Mouse (Mus musculus): Measurements from ENCODE around the gene Ubtd2. TPM values are rescaled to one million over a fixed set of nuclear protein-coding genes. Genes with fewer than 3 reads are reported as not detected.

The Ubtd2 gene
- polyA plus RNA-seq, 1 experiment from 2014 or later = 3.2 TPM

DNA sequence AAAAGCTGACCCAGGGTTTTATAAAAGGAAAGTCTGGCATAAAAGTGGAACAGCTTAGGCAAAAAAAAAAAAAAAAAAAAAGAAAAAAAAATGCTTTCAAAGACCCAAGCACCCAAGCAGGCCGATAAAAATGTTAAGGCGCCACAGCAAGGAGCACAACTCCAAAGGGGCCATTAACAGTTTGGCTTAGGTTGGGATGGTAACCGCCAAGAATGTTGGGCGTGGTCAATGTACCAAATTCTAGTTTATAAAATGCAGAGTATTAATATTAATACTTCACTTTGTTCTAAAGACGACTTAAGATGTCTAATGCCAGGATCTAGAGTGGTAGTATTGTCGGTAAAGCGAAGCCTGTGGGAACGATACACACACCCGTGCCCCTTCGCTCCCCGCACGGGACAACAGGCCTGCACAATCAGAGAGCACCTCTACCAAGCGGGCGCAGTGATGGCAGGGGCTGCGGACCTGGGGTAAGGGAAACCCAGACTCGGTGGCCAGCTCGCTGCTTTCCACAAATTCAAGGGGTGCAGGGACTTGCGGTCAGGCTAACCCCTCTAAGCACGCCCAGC, 855 bp upstream of the Ubtd2 start:
- Histone ChIP-seq H3K4me2 (ENCODE audit: low read depth, low read length) (peak overlapping the region; percentile 99), H3K36me3 (replicated peaks; ENCODE audit: insufficient read depth, low read length) (no peaks in the 10 kb centered on the region), H3K27me3 (ENCODE audit: insufficient read depth, low read length) (no peaks in the 10 kb centered on the region), H3K9me3 (ENCODE audit: low read length) (no peaks in the 10 kb centered on the region), H3K9ac (replicated peaks) (peak overlapping the region; percentile 85), H3K4me3 (ENCODE audit: low read depth, low read length) (peak overlapping the region; percentile 77), H3K27ac (ENCODE audit: low read depth) (no peak overlapping the region), H3K4me1 (ENCODE audit: insufficient read depth) (peaks cover 18% of the 10 kb centered on the region; the same call in 1 of the 2 replicates)
- WGBS (ENCODE audit: insufficient replicate concordance) = 6% methylated on average over 19 of the region's 19 CpGs
- TF ChIP-seq CTCF (IDR thresholded peaks at IDR 0.05; ENCODE audit: low read depth) (no peak), EP300 (IDR thresholded peaks at IDR 0.05; ENCODE audit: low read depth) (no peak)
- no peak for DNase-seq
- peak; percentile 9 for ATAC-seq

DNA sequence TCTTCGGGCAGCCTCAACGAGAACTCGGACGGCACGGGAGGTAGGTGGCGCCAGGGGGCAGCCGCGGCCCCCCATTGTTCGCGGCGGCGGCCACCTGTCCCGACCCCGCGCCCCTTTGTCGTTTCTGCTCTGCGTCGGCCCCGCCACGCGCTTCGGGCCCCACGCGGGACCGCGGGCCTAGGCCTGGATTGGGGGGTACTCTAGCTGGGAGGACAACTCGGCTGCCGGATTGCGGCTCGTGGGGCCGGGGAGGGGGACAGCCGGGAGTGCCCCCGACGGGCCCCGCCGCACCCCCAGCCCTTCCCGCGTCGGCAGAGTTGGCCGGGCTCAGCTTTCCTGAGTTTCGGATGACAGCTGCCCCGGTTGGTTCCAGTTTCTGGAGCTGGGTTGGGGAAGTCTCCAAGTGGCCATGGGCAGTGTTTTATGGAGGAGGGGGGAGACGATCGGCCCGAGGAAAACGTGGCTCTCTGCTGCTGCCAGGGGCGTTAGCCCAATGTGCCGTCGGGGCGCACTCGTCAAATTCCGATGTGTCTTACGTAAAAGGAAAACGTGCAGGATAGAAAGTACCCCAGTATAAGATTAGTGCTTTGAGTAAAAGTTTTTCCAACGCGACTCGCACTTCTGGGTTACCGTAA, 454 bp downstream of the Ubtd2 start:
- no peak for DNase-seq
- WGBS (ENCODE audit: insufficient replicate concordance) = 1% methylated on average over 56 of the region's 58 CpGs

DNA sequence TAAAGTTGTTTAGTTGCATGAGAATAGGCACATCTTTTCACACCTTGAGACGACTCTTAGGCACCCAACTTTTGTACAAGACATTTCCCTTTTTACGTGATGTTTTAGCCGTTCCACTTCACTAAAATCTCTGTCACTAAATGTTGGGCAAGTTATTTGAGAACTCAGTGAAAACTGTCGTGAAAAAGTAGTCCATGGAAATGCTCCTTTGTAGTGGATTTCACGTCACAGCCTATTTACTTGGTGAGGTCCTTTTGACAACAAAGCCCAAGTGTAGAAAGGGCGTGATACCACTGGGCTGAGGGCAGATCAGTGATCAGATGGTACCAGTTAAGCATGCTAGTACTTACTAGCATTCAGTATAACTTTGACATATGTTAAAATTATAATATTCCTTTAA, 1.2 kb downstream of the Ubtd2 start:
- Histone ChIP-seq H3K9ac (replicated peaks) (peak overlapping the region; percentile 85; the same call in 1 of the 2 replicates), H3K36me3 (replicated peaks; ENCODE audit: insufficient read depth, low read length) (no peaks in the 10 kb centered on the region), H3K27ac (ENCODE audit: low read depth) (no peak overlapping the region), H3K9me3 (ENCODE audit: low read length) (no peaks in the 10 kb centered on the region), H3K4me3 (ENCODE audit: low read depth, low read length) (peak overlapping the region; percentile 77), H3K27me3 (ENCODE audit: insufficient read depth, low read length) (no peaks in the 10 kb centered on the region), H3K4me1 (ENCODE audit: insufficient read depth) (peaks cover 18% of the 10 kb centered on the region; the same call in 1 of the 2 replicates), H3K4me2 (ENCODE audit: low read depth, low read length) (peak overlapping the region; percentile 99)
- no peak for ATAC-seq
- 19% methylated on average over 6 of the region's 6 CpGs for WGBS (ENCODE audit: insufficient replicate concordance)
- TF ChIP-seq EP300 (IDR thresholded peaks at IDR 0.05; ENCODE audit: low read depth) (no peak), CTCF (IDR thresholded peaks at IDR 0.05; ENCODE audit: low read depth) (no peak)
- no peak for DNase-seq

More for the DNA sequence above, 454 bp downstream of the Ubtd2 start:
- Histone ChIP-seq H3K4me3 (ENCODE audit: low read depth, low read length) (peak overlapping the region; percentile 77), H3K4me1 (ENCODE audit: insufficient read depth) (peaks cover 18% of the 10 kb centered on the region; the same call in 1 of the 2 replicates), H3K27me3 (ENCODE audit: insufficient read depth, low read length) (no peaks in the 10 kb centered on the region), H3K27ac (ENCODE audit: low read depth) (peak overlapping the region; percentile 79; the same call in 1 of the 2 replicates), H3K9me3 (ENCODE audit: low read length) (no peaks in the 10 kb centered on the region), H3K9ac (replicated peaks) (peak overlapping the region; percentile 85), H3K36me3 (replicated peaks; ENCODE audit: insufficient read depth, low read length) (no peaks in the 10 kb centered on the region), H3K4me2 (ENCODE audit: low read depth, low read length) (peak overlapping the region; percentile 99)
- TF ChIP-seq EP300 (IDR thresholded peaks at IDR 0.05; ENCODE audit: low read depth) = no peak
- TF ChIP-seq CTCF (IDR thresholded peaks at IDR 0.05; ENCODE audit: low read depth) = peak; percentile 39
- ATAC-seq = no peak; the same call in 1 of the 2 replicates

DNA sequence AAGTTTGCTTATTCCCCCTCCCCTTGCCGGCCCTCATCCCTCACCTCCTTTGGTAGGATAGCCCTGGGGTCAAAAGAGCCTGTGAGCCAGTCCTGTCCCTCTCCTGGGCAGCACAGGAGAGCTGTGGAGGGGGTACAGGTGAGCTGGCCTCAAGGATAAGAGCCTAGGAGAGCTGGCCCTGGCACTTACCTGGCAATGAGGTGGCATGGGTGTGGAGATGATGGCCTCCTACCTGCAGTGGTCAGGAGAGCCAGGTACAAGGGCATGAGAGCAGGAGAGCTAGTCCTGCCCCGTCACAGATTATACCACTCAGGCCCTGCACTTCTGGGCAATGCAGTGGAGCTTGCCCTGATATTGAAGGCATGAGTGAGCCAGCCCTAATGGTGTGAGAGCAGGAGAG, 9.1 kb downstream of the Ubtd2 start:
- TF ChIP-seq CTCF (IDR thresholded peaks at IDR 0.05; ENCODE audit: low read depth) (no peak), EP300 (IDR thresholded peaks at IDR 0.05; ENCODE audit: low read depth) (no peak)
- Histone ChIP-seq H3K27me3 (ENCODE audit: insufficient read depth, low read length) (no peaks in the 10 kb centered on the region), H3K27ac (ENCODE audit: low read depth) (no peak overlapping the region), H3K9ac (replicated peaks) (no peak overlapping the region), H3K9me3 (ENCODE audit: low read length) (no peaks in the 10 kb centered on the region), H3K4me2 (ENCODE audit: low read depth, low read length) (no peak overlapping the region), H3K36me3 (replicated peaks; ENCODE audit: insufficient read depth, low read length) (no peaks in the 10 kb centered on the region), H3K4me3 (ENCODE audit: low read depth, low read length) (no peak overlapping the region), H3K4me1 (ENCODE audit: insufficient read depth) (no peaks in the 10 kb centered on the region)
- ATAC-seq (no peak), DNase-seq (no peak)
- WGBS (ENCODE audit: insufficient replicate concordance) = 66% methylated on average over 2 of the region's 2 CpGs

DNA sequence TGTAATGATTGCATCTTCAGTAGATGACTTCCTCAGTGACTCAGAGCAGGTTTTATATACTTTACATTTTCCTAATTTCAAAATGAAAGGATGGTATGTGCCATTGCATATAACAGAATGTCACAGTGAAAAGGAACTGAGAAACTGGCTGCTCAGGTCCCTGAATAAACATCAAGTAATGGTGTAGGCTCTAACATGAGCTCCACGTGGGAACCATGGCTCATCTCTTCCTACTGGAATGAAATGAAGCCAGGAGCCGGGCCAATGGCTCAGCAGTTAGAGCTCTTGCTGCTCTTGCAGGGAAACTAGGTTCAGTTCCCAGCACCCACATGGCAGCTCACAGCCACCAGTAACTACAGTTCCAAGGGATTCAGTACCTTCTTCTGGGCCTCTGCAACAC, 16.8 kb downstream of the Ubtd2 start:
- no peaks in the 10 kb centered on the region for H3K4me1 ChIP-seq (ENCODE audit: insufficient read depth)
- no peak overlapping the region for H3K27ac ChIP-seq (ENCODE audit: low read depth)
- no peak overlapping the region for H3K4me3 ChIP-seq (ENCODE audit: low read depth, low read length)
- 57% methylated on average over 2 of the region's 2 CpGs for WGBS (ENCODE audit: insufficient replicate concordance)
- DNase-seq = no peak
- no peak for ATAC-seq
- H3K9ac ChIP-seq (replicated peaks) = no peak overlapping the region
- no peaks in the 10 kb centered on the region for H3K27me3 ChIP-seq (ENCODE audit: insufficient read depth, low read length)
- H3K36me3 ChIP-seq (replicated peaks; ENCODE audit: insufficient read depth, low read length) = no peaks in the 10 kb centered on the region
- H3K9me3 ChIP-seq (ENCODE audit: low read length) = no peaks in the 10 kb centered on the region
- TF ChIP-seq EP300 (IDR thresholded peaks at IDR 0.05; ENCODE audit: low read depth) = no peak
- TF ChIP-seq CTCF (IDR thresholded peaks at IDR 0.05; ENCODE audit: low read depth) = no peak
- no peak overlapping the region for H3K4me2 ChIP-seq (ENCODE audit: low read depth, low read length)

DNA sequence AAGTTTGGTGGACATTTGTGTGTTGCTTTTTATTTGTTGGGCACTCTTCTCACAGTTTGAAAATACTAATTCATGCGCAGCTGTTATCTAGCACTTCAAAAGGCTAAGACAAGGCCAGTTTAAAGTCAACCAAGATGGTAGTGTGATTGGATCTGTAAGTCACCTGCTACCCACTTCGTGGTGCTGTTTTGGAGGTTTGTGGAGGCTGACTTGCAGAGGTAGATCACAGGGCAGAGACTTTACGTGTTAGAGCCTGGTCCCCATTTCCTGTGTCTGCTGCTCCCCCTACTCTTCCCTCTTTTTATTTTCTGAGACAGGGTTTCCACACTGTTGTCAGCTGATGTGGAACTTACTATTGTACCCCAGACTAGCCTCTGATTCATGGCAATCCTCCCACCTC, 19.6 kb downstream of the Ubtd2 start:
- TF ChIP-seq CTCF (IDR thresholded peaks at IDR 0.05; ENCODE audit: low read depth) = no peak
- TF ChIP-seq EP300 (IDR thresholded peaks at IDR 0.05; ENCODE audit: low read depth) = no peak
- Histone ChIP-seq H3K4me2 (ENCODE audit: low read depth, low read length) (no peak overlapping the region), H3K4me3 (ENCODE audit: low read depth, low read length) (no peak overlapping the region), H3K9ac (replicated peaks) (no peak overlapping the region), H3K4me1 (ENCODE audit: insufficient read depth) (no peaks in the 10 kb centered on the region), H3K27me3 (ENCODE audit: insufficient read depth, low read length) (no peaks in the 10 kb centered on the region), H3K36me3 (replicated peaks; ENCODE audit: insufficient read depth, low read length) (no peaks in the 10 kb centered on the region), H3K9me3 (ENCODE audit: low read length) (no peaks in the 10 kb centered on the region), H3K27ac (ENCODE audit: low read depth) (no peak overlapping the region)
- no peak for ATAC-seq
- DNase-seq = no peak
- 73% methylated on average over 3 of the region's 3 CpGs for WGBS (ENCODE audit: insufficient replicate concordance)

All from liver, postnatal 0 days (tissue).